Mouse (Mus musculus): ENCODE results near the gene Swap70.

GRCm38 (mm10) chr7:110254395-110254794, 32.9 kb downstream of the Swap70 start:
- TF ChIP-seq CTCF (IDR thresholded peaks at IDR 0.05) = no peak
- no peak for TF ChIP-seq POLR2A (IDR thresholded peaks at IDR 0.05; ENCODE audit: insufficient read depth, low read depth, low read length)
- TF ChIP-seq EP300 (IDR thresholded peaks at IDR 0.05; ENCODE audit: insufficient read depth, low read depth, low read length) = no peak

Data from heart, adult 2 months (tissue).